Mouse (Mus musculus) olfactory bulb, adult 2 months (tissue): ENCODE measurements at regions not wholly inside any gene's neighbourhood (a gene's known extent, or its start where the extent isn't known, plus 50 kb on each side); places are given as distances from the start of the nearest gene placed in this dataset.

ENCODE experiments used
- CTCF ChIP-seq: fragments of 200-500 bp; IDR thresholded peaks from 2 replicates; pipeline ENCODE4 v1.5.1; 2012; ENCODE audit warnings: low read depth, mild to moderate bottlenecking, low read length, moderate library complexity; ENCODE audit not compliant: insufficient read depth
- POLR2A ChIP-seq: fragments of 200-500 bp; IDR thresholded peaks from 2 replicates; pipeline ENCODE4 v1.6.1; 2012; ENCODE audit warnings: mild to moderate bottlenecking, low read depth, low read length, moderate library complexity; ENCODE audit not compliant: insufficient read depth

DNA sequence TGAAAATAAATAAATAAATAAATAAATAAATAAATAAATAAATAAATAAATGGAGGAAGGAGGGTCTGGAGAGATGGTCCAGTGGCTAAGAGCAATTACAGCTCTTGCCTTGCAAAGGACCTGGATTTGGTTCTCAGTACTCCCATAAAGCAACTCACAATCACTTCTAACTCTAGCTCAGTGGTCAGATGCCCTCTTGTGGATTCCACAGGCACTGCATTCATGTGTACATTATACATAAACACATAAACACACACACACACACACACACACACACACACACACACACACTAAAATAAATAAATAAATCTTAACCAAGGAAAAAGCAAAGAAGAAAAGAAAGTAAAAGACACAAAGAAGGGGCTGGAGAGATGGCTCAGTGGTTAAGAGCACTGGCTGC is 74.2 kb upstream of the Dhx40 start:
- TF ChIP-seq CTCF = no peak
- TF ChIP-seq POLR2A = no peak
